Mouse (Mus musculus): ENCODE measurements around the gene Gngt2. TPM values are rescaled to one million over a fixed set of nuclear protein-coding genes. Genes with fewer than 3 reads are reported as not detected.

The Gngt2 gene
- polyA plus RNA-seq, 1 experiment from 2014 or later, result 16.7 TPM

- peak overlapping the region; percentile 31 for H3K27ac ChIP-seq
- 34% methylated on average over 5 of the region's 5 CpGs for WGBS (ENCODE audit: insufficient replicate concordance)
- no peak for ATAC-seq
- no peaks in the 10 kb centered on the region for H3K36me3 ChIP-seq
- H3K4me3 ChIP-seq, result no peak overlapping the region
- no peak overlapping the region for H3K9ac ChIP-seq
- peak overlapping the region; percentile 56 for H3K4me2 ChIP-seq
- H3K27me3 ChIP-seq (replicated peaks), result peaks cover 51% of the 10 kb centered on the region
- H3K9me3 ChIP-seq (replicated peaks), result no peaks in the 10 kb centered on the region
- peaks cover 49% of the 10 kb centered on the region for H3K4me1 ChIP-seq
Observed at GRCm38 (mm10) chr11:95842953-95843352, 5.9 kb downstream of the Gngt2 start.

GRCm38 (mm10) chr11:95843421-95843950 is 6.5 kb downstream of the Gngt2 start:
- Histone ChIP-seq H3K27ac (0 out of 2 replicates have a peak overlapping the region, but pooled peaks have one; percentile 31), H3K4me1 (peaks cover 44% of the 10 kb centered on the region), H3K4me3 (no peak overlapping the region), H3K9me3 (replicated peaks) (no peaks in the 10 kb centered on the region), H3K27me3 (replicated peaks) (peaks cover 48% of the 10 kb centered on the region), H3K36me3 (no peaks in the 10 kb centered on the region), H3K4me2 (peak overlapping the region; percentile 56), H3K9ac (no peak overlapping the region)
- 36% methylated on average over 6 of the region's 6 CpGs for WGBS (ENCODE audit: insufficient replicate concordance)
- no peak for ATAC-seq

GRCm38 (mm10) chr11:95844935-95845334 is 7.9 kb downstream of the Gngt2 start:
- Histone ChIP-seq H3K27me3 (replicated peaks) (peaks cover 48% of the 10 kb centered on the region), H3K4me3 (no peak overlapping the region), H3K9ac (no peak overlapping the region), H3K36me3 (no peaks in the 10 kb centered on the region), H3K9me3 (replicated peaks) (no peaks in the 10 kb centered on the region), H3K4me1 (peaks cover 34% of the 10 kb centered on the region), H3K27ac (0 out of 2 replicates have a peak overlapping the region, but pooled peaks have one; percentile 29), H3K4me2 (no peak overlapping the region)
- ATAC-seq, result no peak
- WGBS (ENCODE audit: insufficient replicate concordance), result 27% methylated on average over 4 of the region's 4 CpGs

GRCm38 (mm10) chr11:95850898-95851297 is 13.9 kb downstream of the Gngt2 start:
- peaks cover 6% of the 10 kb centered on the region; the same call in 1 of the 2 replicates for H3K4me1 ChIP-seq
- H3K27me3 ChIP-seq (replicated peaks), result peaks cover 17% of the 10 kb centered on the region; the same call in 1 of the 2 replicates
- 53% methylated on average over 2 of the region's 2 CpGs for WGBS (ENCODE audit: insufficient replicate concordance)
- H3K9ac ChIP-seq, result no peak overlapping the region
- no peak overlapping the region for H3K4me3 ChIP-seq
- no peaks in the 10 kb centered on the region for H3K36me3 ChIP-seq
- no peak for ATAC-seq
- H3K4me2 ChIP-seq, result no peak overlapping the region
- no peaks in the 10 kb centered on the region for H3K9me3 ChIP-seq (replicated peaks)
- H3K27ac ChIP-seq, result no peak overlapping the region

- Histone ChIP-seq H3K9ac (no peak overlapping the region), H3K4me1 (peaks cover 16% of the 10 kb centered on the region), H3K4me2 (no peak overlapping the region), H3K36me3 (no peaks in the 10 kb centered on the region), H3K4me3 (no peak overlapping the region), H3K27me3 (replicated peaks) (peaks cover 12% of the 10 kb centered on the region; the same call in 1 of the 2 replicates), H3K9me3 (replicated peaks) (no peaks in the 10 kb centered on the region), H3K27ac (no peak overlapping the region)
- WGBS (ENCODE audit: insufficient replicate concordance), result 39% methylated on average over 5 of the region's 5 CpGs
- ATAC-seq, result no peak
Observed at GRCm38 (mm10) chr11:95853684-95854083, 16.7 kb downstream of the Gngt2 start.

- Histone ChIP-seq H3K27ac (no peak overlapping the region), H3K36me3 (0 out of 2 replicates have a peak, but pooled peaks cover 5% of the 10 kb centered on the region), H3K4me2 (peak overlapping the region; percentile 86), H3K9ac (no peak overlapping the region), H3K9me3 (replicated peaks) (no peaks in the 10 kb centered on the region), H3K4me3 (no peak overlapping the region), H3K4me1 (peaks cover 42% of the 10 kb centered on the region), H3K27me3 (replicated peaks) (peaks cover 5% of the 10 kb centered on the region; the same call in 1 of the 2 replicates)
- no peak for ATAC-seq
- 77% methylated on average over 4 of the region's 4 CpGs for WGBS (ENCODE audit: insufficient replicate concordance)
Observed at GRCm38 (mm10) chr11:95857306-95857705, 20.3 kb downstream of the Gngt2 start.

GRCm38 (mm10) chr11:95857716-95858527 is 20.9 kb downstream of the Gngt2 start:
- H3K4me2 ChIP-seq, result peak overlapping the region; percentile 86
- WGBS (ENCODE audit: insufficient replicate concordance), result 30% methylated on average over 21 of the region's 21 CpGs
- H3K4me3 ChIP-seq, result peak overlapping the region; percentile 82
- peak overlapping the region; percentile 78 for H3K9ac ChIP-seq
- peaks cover 10% of the 10 kb centered on the region; the same call in 1 of the 2 replicates for H3K36me3 ChIP-seq
- peak overlapping the region; percentile 97 for H3K27ac ChIP-seq
- H3K9me3 ChIP-seq (replicated peaks), result no peaks in the 10 kb centered on the region
- peaks cover 42% of the 10 kb centered on the region for H3K4me1 ChIP-seq
- no peak for ATAC-seq
- H3K27me3 ChIP-seq (replicated peaks), result no peaks in the 10 kb centered on the region

- WGBS (ENCODE audit: insufficient replicate concordance), result under 1% methylated on average over 58 of the region's 58 CpGs
- peak overlapping the region; percentile 82 for H3K4me3 ChIP-seq
Observed at GRCm38 (mm10) chr11:95858528-95859467, 21.8 kb downstream of the Gngt2 start.

GRCm38 (mm10) chr11:95859468-95859855 is 22.4 kb downstream of the Gngt2 start:
- H3K36me3 ChIP-seq, result peaks cover 13% of the 10 kb centered on the region; the same call in 1 of the 2 replicates
- no peaks in the 10 kb centered on the region for H3K27me3 ChIP-seq (replicated peaks)
- peak overlapping the region; percentile 97 for H3K27ac ChIP-seq
- H3K4me2 ChIP-seq, result peak overlapping the region; percentile 86
- H3K9me3 ChIP-seq (replicated peaks), result no peaks in the 10 kb centered on the region
- peak overlapping the region; percentile 86 for H3K9ac ChIP-seq
- WGBS (ENCODE audit: insufficient replicate concordance), result 2% methylated on average over 35 of the region's 35 CpGs
- peaks cover 36% of the 10 kb centered on the region for H3K4me1 ChIP-seq
- peak; percentile 50 for ATAC-seq
- peak overlapping the region; percentile 82 for H3K4me3 ChIP-seq

More at GRCm38 (mm10) chr11:95858528-95859467, 21.8 kb downstream of the Gngt2 start:
- H3K27me3 ChIP-seq (replicated peaks), result no peaks in the 10 kb centered on the region
- peak; percentile 96 for ATAC-seq
- peak overlapping the region; percentile 97 for H3K27ac ChIP-seq
- peaks cover 38% of the 10 kb centered on the region for H3K4me1 ChIP-seq
- no peaks in the 10 kb centered on the region for H3K9me3 ChIP-seq (replicated peaks)
- peak overlapping the region; percentile 86 for H3K9ac ChIP-seq
- H3K36me3 ChIP-seq, result peaks cover 13% of the 10 kb centered on the region; the same call in 1 of the 2 replicates
- H3K4me2 ChIP-seq, result peak overlapping the region; percentile 86

GRCm38 (mm10) chr11:95860071-95860490 is 23.1 kb downstream of the Gngt2 start:
- ATAC-seq, result peak; percentile 63
- Histone ChIP-seq H3K4me1 (peaks cover 36% of the 10 kb centered on the region), H3K27ac (peak overlapping the region; percentile 97), H3K27me3 (replicated peaks) (no peaks in the 10 kb centered on the region), H3K9me3 (replicated peaks) (no peaks in the 10 kb centered on the region), H3K9ac (peak overlapping the region; percentile 86), H3K4me3 (peak overlapping the region; percentile 82), H3K36me3 (peaks cover 13% of the 10 kb centered on the region; the same call in 1 of the 2 replicates), H3K4me2 (peak overlapping the region; percentile 86)
- WGBS (ENCODE audit: insufficient replicate concordance), result 13% methylated on average over 3 of the region's 3 CpGs

- peak overlapping the region; percentile 86; the same call in 1 of the 2 replicates for H3K4me2 ChIP-seq
- no peak for ATAC-seq
- WGBS (ENCODE audit: insufficient replicate concordance), result 69% methylated on average over 8 of the region's 8 CpGs
Observed at GRCm38 (mm10) chr11:95861397-95861796, 24.4 kb downstream of the Gngt2 start.

More at GRCm38 (mm10) chr11:95861397-95861796, 24.4 kb downstream of the Gngt2 start:
- H3K9ac ChIP-seq, result peak overlapping the region; percentile 22; the same call in 1 of the 2 replicates
- no peaks in the 10 kb centered on the region for H3K9me3 ChIP-seq (replicated peaks)
- peaks cover 13% of the 10 kb centered on the region; the same call in 1 of the 2 replicates for H3K36me3 ChIP-seq
- no peaks in the 10 kb centered on the region for H3K27me3 ChIP-seq (replicated peaks)
- peaks cover 36% of the 10 kb centered on the region for H3K4me1 ChIP-seq
- H3K4me3 ChIP-seq, result no peak overlapping the region
- peak overlapping the region; percentile 47 for H3K27ac ChIP-seq
